Mouse (Mus musculus) forebrain, embryonic 16.5 days (tissue): Measurements from ENCODE around the gene Zfp414. TPM values are rescaled to one million over a fixed set of nuclear protein-coding genes. Genes with fewer than 3 reads are reported as not detected.
"Not testable (repeated sequence)": the region's sequence is repeated elsewhere in the genome, so short reads cannot be mapped to it uniquely, and the experiment has no call there.

Experiments used
- ATAC-seq: fragments of 200-750 bp; cut with Nextera tagmentation; 2 replicates; pipeline ENCODE4 v1.8.0; 2017; ENCODE audit warnings: mild to moderate bottlenecking, moderate library complexity
- H3K27ac ChIP-seq: fragments of 300-500 bp; sonication (generic); 2 replicates; pipeline ENCODE4 v1.5.1; 2014; ENCODE audit warnings: low read length, control low read depth
- H3K27me3 ChIP-seq: fragments of 300-500 bp; sonication (generic); replicated peaks from 2 replicates; pipeline ENCODE4 v1.6.1; 2014; ENCODE audit warnings: low read length; ENCODE audit not compliant: control insufficient read depth, insufficient read depth
- H3K36me3 ChIP-seq: fragments of 300-500 bp; sonication (generic); 2 replicates; pipeline ENCODE4 v1.6.1; 2014; ENCODE audit not compliant: control insufficient read depth, insufficient read depth
- H3K4me1 ChIP-seq: fragments of 300-500 bp; sonication (generic); replicated peaks from 2 replicates; pipeline ENCODE4 v1.6.1; 2014; ENCODE audit warnings: low read length; ENCODE audit not compliant: control insufficient read depth, insufficient read depth
- H3K4me2 ChIP-seq: fragments of 300-500 bp; sonication (generic); 2 replicates; pipeline ENCODE4 v1.6.1; 2014; ENCODE audit warnings: mild to moderate bottlenecking, low read length, control low read depth
- H3K4me3 ChIP-seq: fragments of 300-500 bp; sonication (generic); replicated peaks from 2 replicates; pipeline ENCODE4 v1.5.1; 2014; ENCODE audit warnings: mild to moderate bottlenecking, low read length, control low read depth
- H3K9ac ChIP-seq: fragments of 300-500 bp; sonication (generic); replicated peaks from 2 replicates; pipeline ENCODE4 v1.6.1; 2014; ENCODE audit warnings: low read depth, low read length, control low read depth
- H3K9me3 ChIP-seq: fragments of 300-500 bp; sonication (generic); 2 replicates; pipeline ENCODE4 v1.6.1; 2016; ENCODE audit warnings: low read length; ENCODE audit not compliant: control insufficient read depth
- WGBS: fragments of 180-500 bp; shearing (Covaris S2); extraction: QIAGEN DNeasy Blood & Tissue Kit; methylation state at CpG from one replicate; pipeline ENCODE4 v1.1.7; 2014; 5-methylcytosine and 5-hydroxymethylcytosine counted together
- polyA plus RNA-seq: library from polyadenylated mRNA; unstranded; fragments of >200 nt; fragmentation: Nextera tagmentation; extraction: Ambion mirVana; gene quantifications from 2 replicates; pipeline ENCODE4 v1.2.1, GENCODE M21; 2015

The Zfp414 gene
- polyA plus RNA-seq, 1 experiment from 2014 or later, result 58.2 TPM

DNA sequence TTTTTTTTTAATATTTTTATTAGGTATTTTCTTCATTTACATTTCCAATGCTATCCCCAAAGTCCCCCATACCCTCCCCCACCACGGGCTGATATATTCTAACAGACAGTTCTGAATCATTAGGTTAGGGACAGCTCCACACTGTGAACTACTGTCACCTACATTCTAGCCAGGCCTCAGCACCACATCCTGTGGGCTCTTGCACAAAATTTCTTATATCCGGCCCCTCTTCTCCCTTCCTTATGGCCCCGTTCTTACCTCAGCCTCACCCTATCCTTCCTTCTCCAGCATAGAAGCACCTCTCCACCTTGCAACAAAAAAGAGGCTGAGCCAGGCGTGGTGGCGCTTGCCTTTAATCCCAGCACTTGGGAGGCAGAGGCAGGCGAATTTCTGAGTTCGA, 18.3 kb upstream of the Zfp414 start:
- Histone ChIP-seq H3K4me3 (no peak overlapping the region), H3K27me3 (no peaks in the 10 kb centered on the region), H3K9ac (no peak overlapping the region), H3K4me1 (no peaks in the 10 kb centered on the region), H3K27ac (no peak overlapping the region), H3K4me2 (no peak overlapping the region), H3K36me3 (no peaks in the 10 kb centered on the region), H3K9me3 (no peaks in the 10 kb centered on the region)
- no peak for ATAC-seq
- 82% methylated on average over 7 of the region's 7 CpGs for WGBS

- not testable (repeated sequence) for H3K36me3 ChIP-seq, H3K9me3 ChIP-seq, H3K4me2 ChIP-seq, H3K4me1 ChIP-seq, H3K9ac ChIP-seq, H3K27me3 ChIP-seq, H3K27ac ChIP-seq, ATAC-seq, H3K4me3 ChIP-seq
- 81% methylated on average over 5 of the region's 5 CpGs for WGBS
Observed at GRCm38 (mm10) chr17:33613726-33614125, 15.2 kb upstream of the Zfp414 start.

DNA sequence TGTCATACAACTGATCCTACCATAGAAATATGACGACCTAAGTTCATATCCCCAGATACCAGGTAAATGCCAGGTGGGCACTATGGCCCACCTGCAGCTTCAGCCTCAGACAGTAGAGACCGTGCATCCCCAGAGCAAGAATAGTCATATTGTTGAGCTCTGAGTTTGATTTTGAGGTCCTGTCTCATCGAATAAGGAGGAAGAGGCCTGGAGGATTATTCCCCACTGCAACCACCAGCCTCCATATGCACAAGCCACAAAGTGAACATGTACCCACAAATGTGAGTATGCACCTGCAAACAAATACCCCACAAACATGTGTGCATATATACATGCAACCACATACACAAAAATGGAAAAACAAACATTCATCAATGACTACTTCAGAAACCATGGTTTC, 1.6 kb upstream of the Zfp414 start:
- 86% methylated on average over 3 of the region's 3 CpGs for WGBS
- no peak for ATAC-seq
- Histone ChIP-seq H3K36me3 (no peaks in the 10 kb centered on the region), H3K4me1 (peaks cover 25% of the 10 kb centered on the region), H3K27me3 (no peaks in the 10 kb centered on the region), H3K9me3 (no peaks in the 10 kb centered on the region), H3K27ac (no peak overlapping the region), H3K9ac (no peak overlapping the region), H3K4me3 (no peak overlapping the region), H3K4me2 (no peak overlapping the region)

- Histone ChIP-seq H3K4me1 (peaks cover 25% of the 10 kb centered on the region), H3K36me3 (no peaks in the 10 kb centered on the region; the same call in 1 of the 2 replicates), H3K27me3 (no peaks in the 10 kb centered on the region), H3K9ac (peak overlapping the region; percentile 94), H3K27ac (peak overlapping the region; percentile 97), H3K9me3 (no peaks in the 10 kb centered on the region), H3K4me3 (peak overlapping the region; percentile 76), H3K4me2 (peak overlapping the region; percentile 74)
- WGBS, result 73% methylated on average over 12 of the region's 12 CpGs
- no peak; the same call in 1 of the 2 replicates for ATAC-seq
Observed at GRCm38 (mm10) chr17:33629487-33630125, 716 bp downstream of the Zfp414 start.

DNA sequence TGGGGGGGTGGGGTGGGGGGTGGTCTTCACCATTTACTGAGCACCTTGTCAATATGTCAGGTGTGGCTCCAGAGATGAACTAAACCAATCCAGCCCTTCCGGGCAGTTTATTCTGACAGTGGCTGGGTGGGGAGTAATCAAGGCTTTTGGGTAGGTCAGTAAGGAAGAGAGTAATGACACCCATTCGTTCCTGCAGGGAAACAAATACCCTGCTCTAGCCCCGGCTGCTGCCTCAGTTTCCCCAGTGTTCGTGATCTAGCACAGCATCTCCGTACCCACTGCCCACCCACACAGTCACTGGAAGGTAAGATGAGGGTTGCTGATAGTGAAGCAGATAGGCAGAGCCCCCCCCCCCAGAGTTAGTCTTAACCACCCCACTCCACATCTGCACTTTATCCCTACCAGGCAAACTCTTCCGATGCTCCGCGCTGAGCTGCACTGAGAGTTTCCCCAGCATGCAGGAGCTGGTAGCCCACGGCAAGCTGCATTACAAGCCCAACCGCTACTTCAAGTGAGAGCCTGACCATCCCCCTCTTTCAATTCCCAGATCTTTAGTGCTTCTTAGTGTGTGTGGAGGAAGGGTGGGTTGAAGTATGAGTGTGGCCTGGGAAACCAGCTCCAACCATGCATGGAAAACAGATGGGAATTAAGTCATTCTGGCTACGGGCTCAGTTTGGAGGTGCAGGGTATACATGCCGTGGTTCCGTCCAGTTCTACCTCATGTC, 1.4 kb downstream of the Zfp414 start:
- Histone ChIP-seq H3K9ac (no peak overlapping the region), H3K4me1 (peaks cover 25% of the 10 kb centered on the region), H3K4me2 (no peak overlapping the region), H3K4me3 (no peak overlapping the region), H3K27ac (no peak overlapping the region), H3K36me3 (no peaks in the 10 kb centered on the region; the same call in 1 of the 2 replicates), H3K27me3 (no peaks in the 10 kb centered on the region), H3K9me3 (no peaks in the 10 kb centered on the region)
- WGBS, result 85% methylated on average over 13 of the region's 13 CpGs
- ATAC-seq, result no peak

- WGBS, result 96% methylated on average over 9 of the region's 9 CpGs
- no peak overlapping the region for H3K4me2 ChIP-seq
- H3K27ac ChIP-seq, result no peak overlapping the region
- H3K27me3 ChIP-seq, result no peaks in the 10 kb centered on the region
- no peak overlapping the region for H3K4me3 ChIP-seq
- no peaks in the 10 kb centered on the region for H3K9me3 ChIP-seq
- H3K4me1 ChIP-seq, result peaks cover 25% of the 10 kb centered on the region
- no peak overlapping the region for H3K9ac ChIP-seq
- ATAC-seq, result no peak
- no peaks in the 10 kb centered on the region; the same call in 1 of the 2 replicates for H3K36me3 ChIP-seq
Observed at GRCm38 (mm10) chr17:33631236-33631635, 2.3 kb downstream of the Zfp414 start.

- Histone ChIP-seq H3K4me2 (no peak overlapping the region), H3K4me3 (no peak overlapping the region), H3K27ac (no peak overlapping the region), H3K27me3 (no peaks in the 10 kb centered on the region), H3K4me1 (peaks cover 25% of the 10 kb centered on the region), H3K9me3 (no peaks in the 10 kb centered on the region), H3K9ac (no peak overlapping the region), H3K36me3 (no peaks in the 10 kb centered on the region; the same call in 1 of the 2 replicates)
- ATAC-seq, result no peak
- 68% methylated on average over 5 of the region's 5 CpGs for WGBS
Observed at GRCm38 (mm10) chr17:33631796-33632195, 2.9 kb downstream of the Zfp414 start.

DNA sequence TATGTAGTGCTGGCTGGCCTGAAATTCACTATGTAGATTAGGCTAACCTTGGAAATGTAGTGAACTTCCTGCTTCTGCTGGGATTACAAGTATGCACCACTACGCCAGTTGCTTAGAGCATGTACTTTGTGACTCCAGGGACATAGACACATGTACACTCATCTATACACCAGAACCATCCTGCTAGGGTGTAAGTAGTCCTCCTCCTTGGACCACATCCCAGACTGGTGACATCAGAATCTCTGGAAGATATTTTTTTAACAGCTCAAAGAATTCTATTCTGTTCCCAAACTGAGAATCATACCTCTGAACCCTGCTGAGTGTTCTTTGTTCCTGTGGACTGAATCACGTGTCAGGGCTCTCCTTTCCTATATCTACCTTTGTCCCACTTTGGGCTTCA, 8.1 kb downstream of the Zfp414 start:
- no peak overlapping the region for H3K4me3 ChIP-seq
- 75% methylated on average over 2 of the region's 2 CpGs for WGBS
- ATAC-seq, result no peak

DNA sequence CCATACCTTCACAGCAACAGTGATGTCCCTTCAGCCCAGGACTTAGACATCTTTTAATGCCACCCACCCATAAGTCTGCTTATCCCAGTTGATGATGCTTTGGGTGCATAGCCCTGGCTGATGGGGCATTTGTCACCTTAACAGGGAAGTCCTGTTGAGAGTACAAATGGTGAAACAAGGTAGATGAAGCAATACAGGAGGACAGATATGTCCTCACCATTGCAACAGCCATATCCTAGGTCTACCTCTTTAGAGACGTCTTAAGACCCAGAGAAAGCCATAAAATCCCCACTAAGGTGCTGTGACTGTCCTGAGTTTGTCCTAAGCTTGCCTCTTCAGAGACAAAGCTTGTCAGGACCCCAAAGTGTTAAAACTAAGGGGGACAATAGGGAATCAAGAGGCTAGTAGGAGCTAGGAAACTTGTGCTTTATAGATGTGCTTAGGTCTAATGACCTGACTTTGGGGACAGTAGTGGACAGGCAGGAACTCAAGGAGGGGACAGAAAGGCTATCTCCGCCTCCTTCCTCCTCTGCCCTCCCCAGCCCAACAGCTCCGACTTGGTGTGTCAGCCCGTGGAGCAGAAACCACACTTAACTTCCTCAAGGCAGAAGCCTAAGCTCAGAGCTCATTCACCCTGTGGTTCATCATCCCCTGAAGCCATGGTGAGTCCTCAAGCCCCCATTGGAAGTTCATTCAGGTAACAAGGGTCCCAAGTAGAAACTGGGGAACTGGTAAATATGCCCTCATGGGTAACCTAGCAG, 8.8 kb downstream of the Zfp414 start, which contains the start of gene Pram1:
Gene Pram1 (plus strand): TSS at position 541 of the 761 bp plus-strand sequence.
- Histone ChIP-seq H3K4me2 (no peak within 1 kb of the TSS), H3K27ac (no peak within 1 kb of the TSS), H3K4me3 (no peak within 1 kb of the TSS), H3K9me3 (no peaks in the 10 kb centered on the region), H3K9ac (no peak within 1 kb of the TSS), H3K36me3 (peaks cover 3% of the 10 kb centered on the region; the same call in 1 of the 2 replicates), H3K4me1 (no peaks in the 10 kb centered on the region), H3K27me3 (no peaks in the 10 kb centered on the region)
- ATAC-seq, result no peak
- WGBS, result 97% methylated on average over 4 of the region's 4 CpGs

More for the DNA sequence above, 8.1 kb downstream of the Zfp414 start:
- no peak overlapping the region for H3K4me2 ChIP-seq
- H3K9ac ChIP-seq, result no peak overlapping the region
- peaks cover 2% of the 10 kb centered on the region; the same call in 1 of the 2 replicates for H3K36me3 ChIP-seq
- H3K27ac ChIP-seq, result no peak overlapping the region
- H3K9me3 ChIP-seq, result no peaks in the 10 kb centered on the region
- no peaks in the 10 kb centered on the region for H3K27me3 ChIP-seq
- H3K4me1 ChIP-seq, result no peaks in the 10 kb centered on the region; the same call in 1 of the 2 replicates
